Mouse (Mus musculus): ENCODE data around the gene Ptbp1.
A peak's percentile ranks its signal among the peaks of the same experiment; 100 is the strongest.
"Not testable (repeated sequence)": the region's sequence is repeated elsewhere in the genome, so short reads cannot be mapped to it uniquely, and the experiment has no call there.

Ptbp1 gene

DNA sequence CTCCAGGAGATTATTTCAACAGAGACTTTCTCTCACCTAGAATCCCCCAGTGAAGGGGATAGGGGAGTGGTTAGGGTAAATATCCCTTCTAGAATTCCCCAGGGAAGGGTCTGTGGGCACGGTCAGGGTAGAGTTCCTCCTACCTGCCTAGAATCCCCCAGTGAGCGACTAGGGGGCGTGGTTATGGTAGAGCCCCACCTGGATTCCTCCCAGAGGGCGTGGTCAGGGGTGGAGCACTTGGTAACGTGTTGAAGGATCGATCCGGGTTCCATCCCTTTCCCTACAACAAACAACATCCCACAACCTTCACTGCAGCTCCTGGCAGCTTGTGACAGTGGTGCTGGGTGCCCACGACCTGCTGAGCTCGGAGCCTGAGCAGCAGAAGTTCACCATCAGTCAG lies 26.5 kb downstream of the Ptbp1 start:
- DNase-seq (ENCODE audit: extremely low spot score, low read depth, low spot score): no peak

DNA sequence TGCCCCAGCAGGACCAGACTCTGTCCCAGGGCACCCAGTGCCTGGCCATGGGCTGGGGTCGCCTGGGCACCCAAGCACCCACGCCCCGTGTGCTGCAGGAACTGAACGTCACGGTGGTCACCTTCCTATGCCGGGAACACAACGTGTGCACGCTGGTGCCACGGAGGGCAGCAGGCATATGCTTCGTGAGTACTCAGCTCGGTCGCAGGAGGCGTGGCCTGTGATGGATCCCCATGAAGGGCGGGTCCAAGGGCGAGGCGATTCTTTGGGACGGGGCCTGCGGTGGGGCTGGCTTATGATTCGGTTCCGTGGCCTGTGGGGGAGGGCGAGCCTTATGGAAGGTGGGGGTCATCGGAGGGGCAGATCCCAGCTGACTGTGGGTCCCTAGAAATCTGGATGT lies 27.8 kb downstream of the Ptbp1 start:
- no peak for DNase-seq (ENCODE audit: extremely low spot score, low read depth, low spot score)

DNA sequence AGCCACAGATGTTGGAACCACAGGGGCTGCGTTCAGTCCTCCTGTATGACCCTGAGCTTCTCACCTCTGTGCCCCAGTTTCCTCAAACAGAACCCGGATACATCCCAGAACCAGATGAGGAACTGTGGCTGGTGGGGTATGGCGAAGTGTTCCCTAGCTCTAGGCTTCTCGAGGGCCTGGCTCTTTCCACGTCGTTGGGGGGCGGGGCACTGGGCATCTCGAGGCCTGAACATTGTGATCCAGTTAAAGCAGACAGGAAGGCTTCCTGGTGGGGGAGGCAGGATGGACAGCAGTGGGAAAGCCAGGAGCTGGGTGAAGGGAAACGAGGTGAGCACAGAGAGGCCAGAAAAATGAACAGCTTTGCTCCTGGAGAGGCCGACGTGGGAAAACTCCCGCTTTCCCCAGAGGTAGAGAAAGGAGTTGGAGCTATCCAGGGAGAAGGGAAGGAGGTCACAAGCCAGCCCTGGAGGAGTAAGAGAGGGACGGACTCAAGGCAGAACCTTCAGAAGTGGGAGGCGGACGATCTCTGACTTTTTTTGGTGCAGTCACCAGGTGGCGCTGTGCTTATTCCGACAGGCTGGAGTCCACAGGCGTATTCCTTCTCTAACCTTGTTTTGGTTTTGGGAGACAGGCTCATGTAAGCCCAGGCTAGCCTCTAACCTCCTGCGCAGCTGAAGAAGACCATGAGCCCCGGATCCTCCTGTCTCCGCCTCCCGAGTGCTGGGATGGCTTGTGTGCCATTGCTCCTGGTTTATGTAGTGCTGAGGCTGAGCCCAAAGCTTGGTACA lies 29.3 kb downstream of the Ptbp1 start:
- DNase-seq (ENCODE audit: extremely low spot score, low read depth, low spot score): peak; percentile 57

DNA sequence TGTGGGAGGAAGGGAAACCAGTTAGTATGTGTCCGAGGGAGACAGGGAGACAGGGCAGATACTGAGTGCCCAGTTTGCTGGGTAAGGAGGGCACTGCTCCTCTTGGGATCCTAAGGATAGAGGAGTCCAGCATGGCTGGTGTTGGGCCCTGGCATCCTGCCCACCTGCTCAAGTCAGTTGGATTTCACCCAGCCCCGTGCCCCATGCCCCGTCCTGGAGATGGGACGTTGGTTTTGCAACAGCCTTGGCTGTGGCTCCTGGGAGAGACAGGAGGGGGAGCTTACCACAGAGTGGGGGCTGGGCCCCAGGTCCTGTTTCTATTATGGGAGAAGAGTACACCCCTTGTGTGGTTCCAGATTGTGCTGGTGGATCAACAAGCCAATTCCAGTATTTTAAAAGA lies 30.2 kb downstream of the Ptbp1 start:
- DNase-seq (ENCODE audit: extremely low spot score, low read depth, low spot score): no peak

DNA sequence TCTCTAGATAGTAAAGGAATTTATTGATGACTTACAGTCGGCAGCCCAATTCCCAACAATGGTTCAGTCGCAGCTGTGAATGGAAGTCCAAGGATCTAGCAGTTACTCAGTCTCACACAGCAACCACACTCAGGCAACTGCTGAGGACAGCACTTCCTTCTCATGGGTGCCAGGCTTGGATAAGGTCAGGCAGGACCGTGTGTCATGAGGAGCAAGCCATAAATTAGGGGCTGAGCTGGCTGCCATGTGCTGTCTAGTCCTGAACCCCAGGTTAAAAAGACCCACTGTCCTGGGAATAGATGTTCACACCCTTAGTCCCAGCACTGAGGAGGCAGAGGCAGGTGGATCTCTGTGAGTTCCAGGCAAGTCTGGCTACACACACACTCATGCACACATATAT lies 30.7 kb downstream of the Ptbp1 start:
- DNase-seq (ENCODE audit: extremely low spot score, low read depth, low spot score): not testable (repeated sequence)

DNA sequence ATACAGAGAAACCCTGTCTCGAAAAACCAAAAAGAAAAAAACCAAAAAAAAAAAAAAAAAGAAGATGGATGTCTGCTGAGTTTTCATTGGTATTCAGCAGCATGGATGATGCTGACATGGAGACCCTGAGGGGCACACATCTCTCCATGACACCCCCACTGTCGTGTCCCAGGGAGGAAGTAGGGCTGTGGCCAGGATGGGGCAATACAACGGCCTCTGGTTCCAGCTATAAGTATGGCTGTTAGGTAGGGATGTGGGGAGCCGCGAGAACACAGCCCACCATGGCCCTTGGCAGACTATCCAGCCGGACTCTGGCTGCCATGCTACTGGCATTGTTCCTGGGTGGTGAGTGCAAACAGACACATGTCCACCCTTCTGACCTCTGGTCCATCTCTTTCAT lies 31.8 kb downstream of the Ptbp1 start, which contains the start of gene Elane:
Gene Elane, plus strand, starts transcription at position 194 of the 400 bp plus-strand sequence.
- DNase-seq (ENCODE audit: extremely low spot score, low read depth, low spot score): no peak

DNA sequence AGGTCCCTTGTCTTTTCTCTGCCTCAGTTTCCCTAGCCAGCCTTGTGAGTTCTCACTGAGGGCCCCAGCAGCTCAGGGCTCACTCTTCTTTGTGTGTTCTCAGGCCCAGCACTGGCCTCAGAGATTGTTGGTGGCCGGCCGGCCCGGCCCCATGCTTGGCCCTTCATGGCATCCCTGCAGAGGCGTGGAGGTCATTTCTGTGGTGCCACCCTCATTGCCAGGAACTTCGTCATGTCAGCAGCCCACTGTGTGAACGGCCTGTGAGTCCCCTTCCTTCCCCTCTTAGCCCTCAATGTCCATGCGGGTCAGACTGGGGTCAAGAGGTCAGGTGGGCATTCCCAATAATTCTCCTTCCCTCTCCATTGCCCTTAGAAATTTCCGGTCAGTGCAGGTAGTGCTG lies 32.4 kb downstream of the Ptbp1 start:
- no peak for DNase-seq (ENCODE audit: extremely low spot score, low read depth, low spot score)

DNA sequence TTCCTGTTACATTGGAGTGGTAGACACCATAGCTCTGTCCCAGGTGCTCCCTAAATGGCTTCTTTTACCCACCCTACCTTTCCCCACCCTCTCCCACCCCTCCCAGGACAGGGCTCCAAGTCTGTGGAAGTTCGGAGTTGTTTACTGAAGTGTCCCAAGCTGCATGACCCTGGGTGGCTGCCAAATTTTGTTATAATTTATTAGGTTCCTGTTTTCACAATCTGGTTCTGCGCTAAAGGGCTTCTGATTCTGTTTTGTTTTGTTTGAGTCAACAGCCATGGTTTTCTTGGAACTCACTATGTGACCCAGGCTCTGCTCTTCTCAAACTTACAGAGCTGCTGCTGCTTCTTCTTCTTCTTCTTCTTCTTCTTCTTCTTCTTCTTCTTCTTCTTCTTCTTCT lies 35.2 kb downstream of the Ptbp1 start:
- DNase-seq (ENCODE audit: extremely low spot score, low read depth, low spot score): no peak

DNA sequence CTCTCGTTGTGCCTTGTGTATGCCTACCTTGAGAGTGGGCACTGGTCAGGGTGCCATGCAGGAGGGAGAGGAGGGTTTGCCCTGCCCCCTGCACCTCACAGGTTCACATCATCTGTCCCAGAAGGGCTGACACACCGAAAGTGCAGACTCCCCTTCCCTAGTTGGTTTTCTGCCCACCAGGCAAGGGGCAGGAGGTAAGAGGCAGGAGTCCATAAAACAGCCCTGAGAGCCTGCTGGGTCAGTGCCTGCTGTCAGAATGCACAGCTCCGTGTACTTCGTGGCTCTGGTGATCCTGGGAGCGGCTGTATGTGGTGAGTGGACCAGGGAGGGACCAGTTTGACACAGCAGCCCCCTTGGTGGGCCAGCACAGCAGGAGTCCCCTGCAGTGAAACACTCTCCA lies 36.4 kb downstream of the Ptbp1 start, which contains the start of gene Cfd:
Gene Cfd, plus strand, starts transcription at position 184 of the 400 bp plus-strand sequence.
- no peak for DNase-seq (ENCODE audit: extremely low spot score, low read depth, low spot score)

DNA sequence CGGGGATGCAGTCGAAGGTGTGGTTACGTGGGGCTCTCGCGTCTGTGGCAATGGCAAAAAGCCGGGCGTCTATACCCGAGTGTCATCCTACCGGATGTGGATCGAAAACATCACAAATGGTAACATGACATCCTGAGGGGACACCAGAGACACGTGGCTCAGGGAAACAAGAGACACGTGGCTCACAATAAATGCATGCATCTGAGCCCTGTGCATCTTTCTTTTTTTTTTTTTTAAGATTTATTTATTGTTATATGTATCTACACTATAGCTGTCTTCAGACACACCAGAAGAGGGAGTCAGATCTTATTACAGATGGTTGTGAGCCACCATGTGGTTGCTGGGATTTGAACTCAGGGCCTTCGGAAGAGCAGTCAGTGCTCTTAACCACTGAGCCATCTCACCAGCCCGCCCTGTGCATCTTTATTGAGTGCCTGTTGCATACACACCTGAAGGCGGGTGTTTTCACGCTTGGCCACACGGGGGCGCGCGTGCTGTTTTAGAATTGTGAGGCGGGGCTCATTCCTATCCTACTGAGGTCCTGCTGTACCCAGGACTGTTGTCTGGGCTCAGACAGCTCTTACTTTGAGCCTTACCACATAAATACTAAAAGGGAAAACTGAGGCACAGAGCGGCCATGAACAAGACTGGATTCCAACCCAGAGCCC lies 38.4 kb downstream of the Ptbp1 start:
- not testable (repeated sequence) for DNase-seq (ENCODE audit: extremely low spot score, low read depth, low spot score)

DNA sequence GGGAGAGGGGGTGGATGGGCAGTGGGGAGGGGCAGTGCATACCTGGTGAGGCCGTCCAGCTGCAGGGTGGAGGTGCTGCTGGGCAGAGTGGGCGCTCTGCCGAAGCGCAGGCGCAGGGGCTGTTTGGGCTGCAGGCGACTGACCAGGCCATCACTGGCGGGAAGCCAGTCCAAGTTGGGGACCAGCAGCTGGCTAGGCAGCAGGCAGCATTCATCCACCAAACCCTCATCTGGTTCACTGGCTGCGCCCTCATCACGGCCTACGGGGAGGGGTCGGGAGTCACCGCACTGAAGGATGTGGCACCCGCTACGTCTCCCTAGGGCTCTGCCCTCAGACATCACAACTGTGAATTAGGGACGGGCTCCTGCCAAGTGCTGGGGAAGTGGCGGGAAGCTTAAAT lies 42.1 kb downstream of the Ptbp1 start:
- no peak for DNase-seq (ENCODE audit: extremely low spot score, low read depth, low spot score)

DNA sequence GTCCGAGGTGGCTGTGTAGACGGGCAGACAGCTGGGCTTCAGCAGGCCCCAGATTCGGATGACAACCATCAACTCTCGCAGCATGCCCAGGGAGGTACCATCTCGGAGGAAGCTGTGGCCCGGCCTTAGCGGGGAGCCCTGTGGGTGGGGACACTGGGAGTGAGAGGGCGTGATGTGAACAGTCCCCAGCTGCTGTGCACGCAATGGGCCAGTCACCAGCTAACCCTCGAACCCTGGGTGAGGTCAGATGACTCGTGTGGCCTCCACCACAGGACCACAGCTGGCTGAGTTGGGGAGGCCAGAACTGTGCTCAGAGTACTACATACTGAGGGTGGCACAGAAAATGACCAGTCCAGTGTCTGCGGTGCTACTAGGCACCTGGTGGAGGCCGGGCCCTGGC lies 42.6 kb downstream of the Ptbp1 start:
- no peak for DNase-seq (ENCODE audit: extremely low spot score, low read depth, low spot score)

DNA sequence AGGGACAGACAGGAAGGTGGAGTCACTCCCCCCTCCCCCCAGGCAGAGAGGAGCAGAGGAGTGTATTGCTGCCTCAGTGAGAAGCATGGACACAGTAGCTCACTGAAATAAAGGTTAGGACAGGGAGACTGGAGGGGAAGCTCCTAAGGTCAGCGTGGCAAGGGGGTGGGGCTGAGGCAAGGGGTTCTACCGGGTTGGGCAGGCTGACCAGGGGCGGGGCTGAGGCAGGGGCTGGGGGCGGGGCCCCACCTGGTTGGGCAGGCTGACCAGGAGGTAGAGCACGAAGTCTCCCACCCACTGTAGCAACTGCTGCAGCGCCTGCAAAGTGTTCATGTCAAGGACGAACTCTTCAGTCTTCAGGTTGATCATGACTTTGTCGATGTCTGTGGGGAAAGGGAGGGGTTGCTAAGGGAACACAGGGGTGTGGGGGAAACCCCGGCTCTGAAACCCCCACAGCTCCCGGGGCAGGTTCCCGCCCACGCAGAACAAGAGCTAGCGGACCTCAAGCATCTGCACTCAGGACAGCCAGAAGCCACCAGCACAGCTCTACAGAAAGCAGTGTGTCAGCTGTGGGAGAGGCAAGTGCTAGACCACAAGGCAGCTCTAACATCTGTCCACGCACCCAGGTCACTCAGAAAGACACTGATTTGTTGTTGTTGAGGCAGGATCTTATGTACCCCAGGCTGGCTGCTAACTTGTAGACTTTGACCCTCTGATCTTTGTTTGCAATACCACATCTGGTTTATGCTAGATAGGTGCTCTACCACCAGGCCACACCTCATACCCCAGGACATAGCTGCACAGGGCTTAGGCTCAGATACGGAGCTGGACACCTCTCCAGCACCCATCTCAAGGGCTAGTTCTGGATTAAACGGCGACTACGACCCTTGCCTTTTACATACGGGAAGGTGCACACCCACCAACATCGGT lies 43.4 kb downstream of the Ptbp1 start:
- DNase-seq (ENCODE audit: extremely low spot score, low read depth, low spot score): no peak

DNA sequence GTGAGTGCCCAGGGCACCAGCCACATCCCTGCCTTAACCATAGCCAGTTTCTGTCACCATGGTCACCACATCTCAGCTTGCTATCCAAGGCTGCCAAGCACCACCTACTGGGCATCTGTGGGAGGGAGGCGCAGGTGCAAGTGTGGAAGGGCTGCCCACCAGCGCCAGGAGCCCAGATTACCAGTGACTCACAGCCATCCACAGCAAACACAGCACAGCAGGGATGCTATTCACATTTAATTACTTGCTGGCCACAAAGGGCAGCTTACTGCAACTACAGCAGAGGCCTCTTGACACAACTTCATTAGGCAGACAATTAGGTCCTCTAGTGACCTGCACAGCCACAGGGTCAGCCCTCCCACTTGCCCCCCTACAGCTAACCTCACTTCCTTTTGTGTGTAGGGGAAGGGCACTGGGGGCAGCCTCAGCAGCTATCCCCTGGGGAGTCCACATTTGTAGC lies 46.8 kb downstream of the Ptbp1 start:
- no peak for DNase-seq (ENCODE audit: extremely low spot score, low read depth, low spot score)

DNA sequence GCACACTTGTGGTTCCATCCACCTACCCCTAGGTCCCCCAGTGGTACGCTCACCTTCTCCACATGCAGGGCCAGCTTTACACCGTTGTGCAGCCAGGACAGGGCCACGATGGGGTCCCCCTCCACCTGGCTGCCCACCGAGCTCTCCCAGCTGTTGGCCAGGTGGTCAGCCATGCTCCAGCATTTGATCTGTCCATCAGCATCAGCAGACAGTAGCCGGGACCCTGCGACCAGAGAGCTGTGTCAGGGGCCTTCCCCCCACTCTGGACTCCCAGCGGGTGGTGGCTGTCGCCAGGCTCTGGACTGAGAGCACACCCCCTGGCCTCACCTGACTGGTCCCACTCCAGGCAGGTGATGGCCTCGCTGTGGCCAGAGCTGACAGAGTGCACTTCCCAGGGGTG lies 52.5 kb downstream of the Ptbp1 start:
- no peak for DNase-seq (ENCODE audit: extremely low spot score, low read depth, low spot score)

DNA sequence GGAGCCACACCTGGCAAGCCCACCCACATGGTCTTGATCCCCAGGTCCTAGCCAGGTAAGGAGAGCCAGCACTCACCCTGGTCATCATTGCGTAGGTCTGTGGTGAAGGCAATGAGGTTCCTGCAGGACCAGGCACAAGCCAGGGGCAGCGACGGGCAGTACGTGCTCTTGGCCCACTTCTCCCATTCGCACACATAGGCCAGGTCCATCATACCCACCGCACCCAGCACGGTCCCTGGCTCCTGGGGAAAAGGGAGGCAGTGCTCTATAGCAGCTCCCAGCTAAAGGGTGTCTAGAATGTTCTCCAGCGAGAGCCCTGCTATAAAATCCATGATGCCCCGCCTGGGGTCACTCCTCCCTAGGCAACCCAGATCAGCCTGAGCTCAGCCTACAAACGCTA lies 53.2 kb downstream of the Ptbp1 start:
- DNase-seq (ENCODE audit: extremely low spot score, low read depth, low spot score): no peak

DNA sequence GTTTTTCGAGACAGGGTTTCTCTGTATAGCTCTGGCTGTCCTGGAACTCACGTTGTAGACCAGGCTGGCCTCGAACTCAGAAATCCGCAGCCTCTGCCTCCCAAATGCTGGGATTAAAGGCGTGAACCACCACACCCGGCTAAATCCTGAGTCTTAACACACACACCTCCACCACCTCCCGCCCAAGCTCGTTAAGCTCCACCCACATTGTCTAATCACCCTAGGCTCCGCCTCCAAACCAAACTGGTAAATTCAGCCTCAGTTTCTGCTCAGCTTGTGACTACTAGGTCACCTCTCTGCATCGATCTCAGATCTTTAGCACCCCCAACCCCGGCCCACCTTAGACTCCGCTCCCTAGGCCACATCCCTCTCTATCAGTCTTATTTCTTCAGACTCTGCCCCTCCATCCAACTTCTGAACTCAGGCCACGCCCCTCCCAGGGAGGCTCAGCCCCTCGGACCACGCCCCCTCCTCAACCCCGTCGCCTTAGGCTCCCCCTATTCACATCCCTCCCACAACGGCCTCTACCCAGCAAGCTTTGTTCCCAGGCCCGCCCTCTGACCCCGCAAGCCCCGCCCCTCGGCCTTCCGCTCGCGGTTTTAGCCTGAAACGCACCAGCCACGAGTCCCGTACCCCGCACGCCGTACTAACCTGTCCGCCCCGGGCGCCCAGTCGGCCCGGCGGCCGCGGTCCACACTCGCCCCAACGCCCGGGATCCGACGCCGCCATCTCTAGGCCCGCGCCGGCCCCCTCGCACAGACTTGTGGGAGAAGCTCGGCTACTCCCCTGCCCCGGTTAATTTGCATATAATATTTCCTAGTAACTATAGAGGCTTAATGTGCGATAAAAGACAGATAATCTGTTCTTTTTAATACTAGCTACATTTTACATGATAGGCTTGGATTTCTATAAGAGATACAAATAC lies 54.2 kb downstream of the Ptbp1 start, which contains the start of gene Med16:
Gene Med16, minus strand, starts transcription at position 757 of the 925 bp plus-strand sequence.
- DNase-seq (ENCODE audit: extremely low spot score, low read depth, low spot score): peak; percentile 88

DNA sequence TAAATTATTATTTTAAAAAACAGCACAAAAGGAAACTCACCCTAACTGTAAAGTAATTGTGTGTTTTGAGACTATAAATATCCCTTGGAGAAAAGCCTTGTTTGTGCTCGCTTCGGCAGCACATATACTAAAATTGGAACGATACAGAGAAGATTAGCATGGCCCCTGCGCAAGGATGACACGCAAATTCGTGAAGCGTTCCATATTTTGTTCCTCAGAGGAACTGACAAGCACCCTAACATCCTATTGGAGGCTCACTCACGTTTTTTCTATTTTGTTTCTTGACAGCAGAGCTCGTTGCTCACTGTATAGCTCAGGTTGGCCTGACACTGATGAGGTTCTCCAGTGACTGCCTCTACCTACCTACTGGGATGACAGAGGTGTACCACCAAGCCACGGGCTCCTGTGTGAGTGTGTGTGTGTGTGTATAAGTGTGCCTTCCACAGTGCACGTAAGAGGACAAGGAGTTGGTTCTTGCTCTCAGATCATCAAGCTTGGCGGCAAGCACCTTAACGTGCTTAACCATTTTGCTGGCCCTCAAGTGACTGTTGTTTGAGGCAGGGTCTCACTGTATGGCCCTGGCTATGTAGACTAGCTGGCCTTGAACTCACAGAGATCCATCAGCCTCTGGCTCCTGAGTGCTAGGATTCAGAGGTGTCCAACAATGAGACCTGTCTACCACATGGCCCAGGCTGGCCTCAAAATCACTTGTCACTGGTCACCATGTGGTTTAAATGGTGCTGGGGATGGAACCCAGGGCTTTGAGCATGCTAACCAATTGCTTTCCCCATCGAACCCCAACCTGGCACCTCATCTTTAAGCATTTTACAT lies 55.1 kb downstream of the Ptbp1 start:
- DNase-seq (ENCODE audit: extremely low spot score, low read depth, low spot score): no peak

DNA sequence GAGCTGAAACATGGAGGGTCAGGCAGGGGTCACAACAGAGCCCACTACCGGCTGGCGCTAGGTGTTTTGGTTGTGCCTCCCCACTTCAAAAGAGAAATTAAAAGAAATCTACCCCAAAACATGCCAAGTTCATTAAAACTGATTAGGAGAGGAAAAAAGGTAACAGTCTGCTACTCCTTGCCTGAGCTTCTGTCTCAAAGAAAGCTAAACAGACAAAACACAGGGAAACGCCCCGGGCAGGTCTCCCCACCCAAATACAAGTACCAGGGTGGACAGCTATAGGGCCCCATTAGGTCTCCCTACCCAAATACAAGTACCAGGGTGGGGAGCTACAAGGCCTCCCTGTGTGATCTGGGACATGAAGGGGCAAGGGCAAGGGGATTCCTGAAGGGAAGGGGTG lies 56.3 kb downstream of the Ptbp1 start, which contains the start of gene Gm26602:
Gene Gm26602, plus strand, starts transcription at position 301 of the 400 bp plus-strand sequence.
- DNase-seq (ENCODE audit: extremely low spot score, low read depth, low spot score): no peak

All from hindlimb bud, embryonic 11.5 days (tissue).